Mouse (Mus musculus): ENCODE measurements around the gene Lifr. TPM values are rescaled to one million over a fixed set of nuclear protein-coding genes. Genes with fewer than 3 reads are reported as not detected.

The Lifr gene
- total RNA-seq, 4 experiments from 2014 or later = 46.8 to 78.5 (median 60.2) TPM

- no peak for DNase-seq (ENCODE audit: low spot score in 2 of 2)
Observed at GRCm38 (mm10) chr15:7201421-7202380, 111.3 kb downstream of the Lifr start.

GRCm38 (mm10) chr15:7202981-7203380 lies 112.6 kb downstream of the Lifr start:
- no peak for DNase-seq (ENCODE audit: low spot score in 2 of 2)

GRCm38 (mm10) chr15:7203606-7204330 lies 113.4 kb downstream of the Lifr start:
- peak in 1 of 2 experiments; percentile 38 for DNase-seq (ENCODE audit: low spot score in 2 of 2)

- DNase-seq (ENCODE audit: low spot score in 2 of 2) = no peak
Observed at GRCm38 (mm10) chr15:7204917-7205316, 114.5 kb downstream of the Lifr start.

GRCm38 (mm10) chr15:7206110-7206509 lies 115.7 kb downstream of the Lifr start:
- peak in 1 of 2 experiments; percentile 39 for DNase-seq (ENCODE audit: low spot score in 2 of 2)

- DNase-seq (ENCODE audit: low spot score in 2 of 2) = no peak
Observed at GRCm38 (mm10) chr15:7207292-7207691, 116.9 kb downstream of the Lifr start.

- no peak for DNase-seq (ENCODE audit: low spot score in 2 of 2)
Observed at GRCm38 (mm10) chr15:7208180-7208579, 117.8 kb downstream of the Lifr start.

- peak in 1 of 2 experiments; percentile 40 for DNase-seq (ENCODE audit: low spot score in 2 of 2)
Observed at GRCm38 (mm10) chr15:7213683-7214082, 123.3 kb downstream of the Lifr start.

- DNase-seq (ENCODE audit: low spot score in 2 of 2) = no peak
Observed at GRCm38 (mm10) chr15:7215845-7216244, 125.4 kb downstream of the Lifr start.

- DNase-seq (ENCODE audit: low spot score in 2 of 2) = no peak
Observed at GRCm38 (mm10) chr15:7216581-7217272, 126.3 kb downstream of the Lifr start.

- no peak for DNase-seq (ENCODE audit: low spot score in 2 of 2)
Observed at GRCm38 (mm10) chr15:7217273-7217598, 126.8 kb downstream of the Lifr start.

GRCm38 (mm10) chr15:7222809-7223208 lies 132.4 kb downstream of the Lifr start:
- peak; percentile 68 to 75 for DNase-seq (ENCODE audit: low spot score in 2 of 2)

- DNase-seq (ENCODE audit: low spot score in 2 of 2) = peak in 1 of 2 experiments; percentile 32
Observed at GRCm38 (mm10) chr15:7224151-7224775, 133.8 kb downstream of the Lifr start.

- peak; percentile 57 to 59 for DNase-seq (ENCODE audit: low spot score in 2 of 2)
Observed at GRCm38 (mm10) chr15:7226225-7226624, 135.8 kb downstream of the Lifr start.

GRCm38 (mm10) chr15:7233393-7234090 lies 143.1 kb downstream of the Lifr start:
- DNase-seq (ENCODE audit: low spot score in 2 of 2) = no peak

- no peak for DNase-seq (ENCODE audit: low spot score in 2 of 2)
Observed at GRCm38 (mm10) chr15:7239904-7240303, 149.5 kb downstream of the Lifr start.

- no peak for DNase-seq (ENCODE audit: low spot score in 2 of 2)
Observed at GRCm38 (mm10) chr15:7240950-7241349, 150.5 kb downstream of the Lifr start.

GRCm38 (mm10) chr15:7242161-7242850 lies 151.9 kb downstream of the Lifr start:
- no peak for DNase-seq (ENCODE audit: low spot score in 2 of 2)
